Mouse (Mus musculus) hindbrain, postnatal 0 days (tissue): ENCODE results near the gene Lrp8. TPM values are rescaled to one million over a fixed set of nuclear protein-coding genes. Genes with fewer than 3 reads are reported as not detected.
A peak's percentile ranks its signal among the peaks of the same experiment; 100 is the strongest.

Source experiments
- ATAC-seq: fragments of 200-750 bp; cut with Nextera tagmentation; 2 replicates; pipeline ENCODE4 v1.8.0; 2017; ENCODE audit warnings: mild to moderate bottlenecking, moderate TSS enrichment, moderate library complexity
- DNase-seq: peaks from one replicate; pipeline ENCODE4 v3.0.0-alpha.2; 2015; ENCODE audit warnings: low spot score
- H3K27ac ChIP-seq: fragments of 300-500 bp; sonication (generic); 2 replicates; pipeline ENCODE4 v1.5.1; 2014; ENCODE audit warnings: mild to moderate bottlenecking
- H3K27me3 ChIP-seq: fragments of 300-500 bp; sonication (generic); 2 replicates; pipeline ENCODE4 v1.6.1; 2014; ENCODE audit warnings: low read length, mixed read lengths; ENCODE audit not compliant: insufficient read depth
- H3K36me3 ChIP-seq: fragments of 300-500 bp; sonication (generic); 2 replicates; pipeline ENCODE4 v1.6.1; 2014; ENCODE audit warnings: low read length, mixed read lengths; ENCODE audit not compliant: insufficient read depth
- H3K4me1 ChIP-seq: fragments of 300-500 bp; sonication (generic); 2 replicates; pipeline ENCODE4 v1.6.1; 2014; ENCODE audit warnings: antibody characterized with exemption, low read length, mixed read lengths; ENCODE audit not compliant: insufficient read depth
- H3K4me2 ChIP-seq: fragments of 300-500 bp; sonication (generic); 2 replicates; pipeline ENCODE4 v1.6.1; 2014; ENCODE audit warnings: low read depth, mild to moderate bottlenecking, low read length, moderate library complexity, mixed read lengths
- H3K4me3 ChIP-seq: fragments of 300-500 bp; sonication (generic); 2 replicates; pipeline ENCODE4 v1.5.1; 2014; ENCODE audit warnings: low read length
- H3K9ac ChIP-seq: fragments of 300-500 bp; sonication (generic); replicated peaks from 2 replicates; pipeline ENCODE4 v1.6.1; 2014; ENCODE audit warnings: mild to moderate bottlenecking, low read length, moderate library complexity, mixed read lengths
- H3K9me3 ChIP-seq: fragments of 300-500 bp; sonication (generic); 2 replicates; pipeline ENCODE4 v1.6.1; 2016; ENCODE audit warnings: low read length, mixed read lengths
- CTCF ChIP-seq: IDR thresholded peaks from 2 replicates; pipeline ENCODE4 v1.5.1; 2016; ENCODE audit warnings: antibody characterized with exemption, control low read depth, low read depth
- WGBS: fragments of 180-500 bp; shearing (Covaris S2); extraction: QIAGEN DNeasy Blood & Tissue Kit; methylation state at CpG from one replicate; pipeline ENCODE4 v1.1.7; 2014; 5-methylcytosine and 5-hydroxymethylcytosine counted together
- polyA plus RNA-seq: library from polyadenylated mRNA; unstranded; fragments of >200 nt; fragmentation: Nextera tagmentation; extraction: Ambion mirVana; gene quantifications from 2 replicates; pipeline ENCODE4 v1.2.1, GENCODE M21; 2015
- total RNA-seq: library from RNA; depleted of rRNA; stranded (reverse); fragments of >200 nt; gene quantifications from 2 replicates; pipeline ENCODE4 v1.2.3, GENCODE M21; 2014

Gene Lrp8
- total and polyA plus RNA-seq, 2 experiments from 2014 or later, result 33.9 to 62.2 TPM

GRCm38 (mm10) chr4:107837910-107838309, 35.8 kb downstream of the Lrp8 start:
- no peak overlapping the region for H3K4me2 ChIP-seq
- 33% methylated on average over 3 of the region's 3 CpGs for WGBS
- no peak overlapping the region for H3K27ac ChIP-seq
- no peaks in the 10 kb centered on the region for H3K9me3 ChIP-seq
- peaks cover 44% of the 10 kb centered on the region for H3K4me1 ChIP-seq
- ATAC-seq (no peak), DNase-seq (no peak)
- H3K4me3 ChIP-seq, result no peak overlapping the region
- H3K27me3 ChIP-seq, result no peaks in the 10 kb centered on the region
- H3K36me3 ChIP-seq, result 0 out of 2 replicates have a peak, but pooled peaks cover 3% of the 10 kb centered on the region
- TF ChIP-seq CTCF, result no peak
- no peak overlapping the region for H3K9ac ChIP-seq

GRCm38 (mm10) chr4:107843687-107844086, 41.6 kb downstream of the Lrp8 start:
- ATAC-seq (peak; percentile 16; the same call in 1 of the 2 replicates), DNase-seq (peak; percentile 48)
- no peak for TF ChIP-seq CTCF
- no peak overlapping the region for H3K9ac ChIP-seq
- 0 out of 2 replicates have a peak, but pooled peaks cover 4% of the 10 kb centered on the region for H3K4me1 ChIP-seq
- H3K27me3 ChIP-seq, result no peaks in the 10 kb centered on the region; the same call in 1 of the 2 replicates
- 52% methylated on average over 8 of the region's 8 CpGs for WGBS
- H3K4me3 ChIP-seq, result no peak overlapping the region
- H3K36me3 ChIP-seq, result peaks cover 14% of the 10 kb centered on the region
- no peaks in the 10 kb centered on the region for H3K9me3 ChIP-seq
- H3K27ac ChIP-seq, result no peak overlapping the region
- H3K4me2 ChIP-seq, result no peak overlapping the region

GRCm38 (mm10) chr4:107844971-107845370, 42.9 kb downstream of the Lrp8 start:
- peak; percentile 89 for TF ChIP-seq CTCF
- Histone ChIP-seq H3K36me3 (peaks cover 14% of the 10 kb centered on the region), H3K27ac (no peak overlapping the region), H3K9ac (no peak overlapping the region), H3K27me3 (no peaks in the 10 kb centered on the region; the same call in 1 of the 2 replicates), H3K4me2 (no peak overlapping the region), H3K4me3 (no peak overlapping the region), H3K9me3 (no peaks in the 10 kb centered on the region), H3K4me1 (0 out of 2 replicates have a peak, but pooled peaks cover 4% of the 10 kb centered on the region)
- DNase-seq (peak; percentile 83), ATAC-seq (peak; percentile 12; the same call in 1 of the 2 replicates)
- under 1% methylated on average over 10 of the region's 10 CpGs for WGBS

- no peaks in the 10 kb centered on the region for H3K9me3 ChIP-seq
- DNase-seq (no peak), ATAC-seq (0 out of 2 replicates have a peak, but pooled peaks have one; percentile 6)
- 0 out of 2 replicates have a peak, but pooled peaks cover 4% of the 10 kb centered on the region for H3K4me1 ChIP-seq
- H3K9ac ChIP-seq, result no peak overlapping the region
- H3K27me3 ChIP-seq, result no peaks in the 10 kb centered on the region; the same call in 1 of the 2 replicates
- TF ChIP-seq CTCF, result no peak
- no peak overlapping the region for H3K4me3 ChIP-seq
- H3K27ac ChIP-seq, result no peak overlapping the region
- peaks cover 19% of the 10 kb centered on the region for H3K36me3 ChIP-seq
- 55% methylated on average over 7 of the region's 7 CpGs for WGBS
- H3K4me2 ChIP-seq, result no peak overlapping the region
Measured at GRCm38 (mm10) chr4:107846795-107847194, 44.7 kb downstream of the Lrp8 start.

GRCm38 (mm10) chr4:107848546-107848945, 46.5 kb downstream of the Lrp8 start:
- Histone ChIP-seq H3K4me3 (no peak overlapping the region), H3K9me3 (no peaks in the 10 kb centered on the region), H3K27ac (no peak overlapping the region), H3K27me3 (no peaks in the 10 kb centered on the region; the same call in 1 of the 2 replicates), H3K4me2 (no peak overlapping the region), H3K36me3 (peaks cover 32% of the 10 kb centered on the region), H3K9ac (no peak overlapping the region), H3K4me1 (no peaks in the 10 kb centered on the region)
- ATAC-seq (no peak), DNase-seq (no peak)
- 75% methylated on average over 5 of the region's 5 CpGs for WGBS
- no peak for TF ChIP-seq CTCF

- H3K9ac ChIP-seq, result no peak overlapping the region
- no peak for DNase-seq
- H3K27me3 ChIP-seq, result no peaks in the 10 kb centered on the region; the same call in 1 of the 2 replicates
- H3K9me3 ChIP-seq, result no peaks in the 10 kb centered on the region
- ATAC-seq, result no peak
- TF ChIP-seq CTCF, result no peak
- H3K36me3 ChIP-seq, result peaks cover 43% of the 10 kb centered on the region
- H3K27ac ChIP-seq, result no peak overlapping the region
- no peak overlapping the region for H3K4me3 ChIP-seq
- 69% methylated on average over 9 of the region's 9 CpGs for WGBS
- H3K4me2 ChIP-seq, result no peak overlapping the region
- H3K4me1 ChIP-seq, result no peaks in the 10 kb centered on the region
Measured at GRCm38 (mm10) chr4:107849621-107850020, 47.6 kb downstream of the Lrp8 start.

- no peak overlapping the region for H3K27ac ChIP-seq
- ATAC-seq (no peak), DNase-seq (no peak)
- no peaks in the 10 kb centered on the region for H3K9me3 ChIP-seq
- no peak overlapping the region for H3K9ac ChIP-seq
- H3K36me3 ChIP-seq, result peaks cover 48% of the 10 kb centered on the region
- no peaks in the 10 kb centered on the region for H3K4me1 ChIP-seq
- H3K4me3 ChIP-seq, result no peak overlapping the region
- H3K27me3 ChIP-seq, result no peaks in the 10 kb centered on the region; the same call in 1 of the 2 replicates
- H3K4me2 ChIP-seq, result no peak overlapping the region
- TF ChIP-seq CTCF, result no peak
- WGBS, result 85% methylated on average over 8 of the region's 8 CpGs
Measured at GRCm38 (mm10) chr4:107850091-107850490, 48.0 kb downstream of the Lrp8 start.
